Mouse (Mus musculus) erythroblast, embryonic 14.5 days (primary cell): ENCODE data around the gene Lhpp.

Experiments
- GATA1 ChIP-seq: IDR thresholded peaks from 2 replicates; pipeline ENCODE4 v1.6.1; 2012; ENCODE audit warnings: low read length, inconsistent platforms, mixed read lengths
- TAL1 ChIP-seq: IDR thresholded peaks from 3 replicates; pipeline ENCODE4 v1.6.1; 2012; ENCODE audit warnings: low read length, inconsistent platforms, mixed read lengths

GRCm38 (mm10) chr7:132585695-132586491 is 24.5 kb upstream of the Lhpp start:
- TF ChIP-seq TAL1 (no peak), GATA1 (no peak)
